Mouse (Mus musculus) kidney, adult 11 months (tissue): ENCODE results near the gene Ifi27.
"Not testable (repeated sequence)": the region's sequence is repeated elsewhere in the genome, so short reads cannot be mapped to it uniquely, and the experiment has no call there.

ENCODE experiments used
- DNase-seq: peaks from one replicate; pipeline ENCODE4 v3.0.0; 2022

The Ifi27 gene

DNA sequence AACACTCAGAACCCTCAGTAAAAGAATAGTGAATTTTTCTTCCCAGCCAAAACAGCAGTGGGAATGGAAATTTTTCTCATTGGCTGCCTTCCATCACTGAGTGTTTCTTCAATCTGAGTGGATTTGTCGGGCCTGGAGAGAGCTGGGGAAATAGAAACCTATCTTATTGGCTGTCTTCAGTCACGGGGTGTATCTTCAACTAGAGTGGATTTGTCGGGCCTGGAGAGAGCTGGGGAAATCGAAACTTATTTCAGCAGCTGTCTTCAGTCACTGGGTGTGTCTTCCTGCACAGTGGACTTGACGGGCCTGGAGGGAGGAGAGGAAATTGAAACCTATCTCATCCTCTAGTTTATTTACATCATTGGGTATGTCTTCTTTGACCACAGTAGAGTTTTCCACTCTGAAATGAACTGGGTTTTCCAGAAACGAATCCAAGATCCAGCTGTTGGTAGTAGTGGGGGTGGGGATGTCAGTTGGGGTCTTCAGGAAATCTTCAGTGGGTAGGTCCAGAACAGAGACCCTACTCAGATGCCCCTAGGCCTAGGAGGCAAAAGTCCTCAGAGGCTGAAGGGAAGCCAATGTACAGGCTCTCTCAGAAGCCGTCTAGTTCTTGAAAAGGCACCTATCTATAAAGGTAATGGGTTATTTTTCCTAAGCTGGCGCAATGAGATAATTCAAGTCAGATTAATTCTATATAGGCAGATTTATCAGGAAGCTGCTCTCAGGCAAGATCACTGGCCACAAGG lies at the start of gene Ifi27:
Gene Ifi27 (plus strand): TSS at position 226 of the 746 bp plus-strand sequence.
- DNase-seq = peak; percentile 88

DNA sequence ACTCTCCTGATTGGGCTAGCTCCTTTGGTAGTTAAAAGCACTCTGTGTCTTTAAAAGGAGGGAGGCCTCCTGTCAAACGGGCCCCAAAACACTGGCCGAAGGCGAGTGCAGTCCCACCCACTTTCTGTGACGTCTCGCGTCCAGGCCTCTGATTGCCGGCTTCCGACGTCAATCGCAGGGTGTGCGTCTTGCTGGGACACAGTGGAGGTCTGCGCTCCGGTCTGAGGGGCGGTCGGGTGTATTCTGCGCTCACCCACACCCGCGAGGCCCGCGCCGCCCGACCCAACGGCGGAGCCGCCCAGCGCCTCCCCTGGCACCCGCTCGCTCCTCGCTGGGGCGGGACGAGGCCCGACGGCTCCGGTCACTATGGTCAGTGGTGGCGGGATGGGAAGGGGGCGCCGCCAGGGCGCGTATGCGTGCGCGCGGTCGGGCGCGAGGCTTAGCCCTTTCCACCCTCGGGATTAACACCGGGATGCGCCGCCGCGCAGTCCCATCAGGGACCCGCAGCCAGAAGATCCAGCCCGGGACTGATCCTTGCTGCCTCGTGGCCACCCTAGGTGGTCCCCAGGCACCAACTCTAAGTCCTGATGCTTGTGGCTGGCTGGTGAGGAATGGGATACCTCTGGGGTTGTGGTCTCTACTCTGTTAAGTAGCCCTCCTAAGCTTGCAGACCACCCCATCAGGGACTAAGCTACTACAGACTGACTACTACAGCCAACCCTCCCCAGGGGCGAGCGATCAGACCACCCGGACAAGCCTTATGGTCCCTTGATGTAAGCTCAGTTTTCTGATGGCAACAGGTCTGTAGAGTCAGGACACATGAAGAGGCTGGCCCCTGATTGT lies 45.3 kb upstream of the Ifi27 start, which contains the start of gene Otub2:
Gene Otub2 (plus strand): TSS at position 178 of the 843 bp plus-strand sequence.
- DNase-seq = peak; percentile 97

DNA sequence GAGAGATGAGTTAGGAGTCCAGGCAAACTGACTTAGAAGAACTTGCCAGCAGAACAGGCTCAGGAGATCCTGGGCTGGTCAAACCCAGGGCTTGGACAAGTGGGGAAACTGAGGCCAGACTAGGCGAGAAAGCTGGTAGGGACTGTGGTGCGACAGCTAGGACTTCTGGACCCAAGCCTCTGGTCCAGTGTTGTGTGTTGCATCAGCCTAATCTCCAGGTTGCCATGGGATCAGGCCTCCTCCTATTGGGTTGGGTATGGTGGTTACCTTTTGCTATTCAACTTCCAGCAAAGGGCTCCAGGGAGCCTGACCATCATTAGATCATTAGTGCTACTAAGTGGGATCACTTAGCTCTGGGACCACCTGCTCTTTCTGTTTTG lies 44.7 kb upstream of the Ifi27 start:
- DNase-seq = no peak

DNA sequence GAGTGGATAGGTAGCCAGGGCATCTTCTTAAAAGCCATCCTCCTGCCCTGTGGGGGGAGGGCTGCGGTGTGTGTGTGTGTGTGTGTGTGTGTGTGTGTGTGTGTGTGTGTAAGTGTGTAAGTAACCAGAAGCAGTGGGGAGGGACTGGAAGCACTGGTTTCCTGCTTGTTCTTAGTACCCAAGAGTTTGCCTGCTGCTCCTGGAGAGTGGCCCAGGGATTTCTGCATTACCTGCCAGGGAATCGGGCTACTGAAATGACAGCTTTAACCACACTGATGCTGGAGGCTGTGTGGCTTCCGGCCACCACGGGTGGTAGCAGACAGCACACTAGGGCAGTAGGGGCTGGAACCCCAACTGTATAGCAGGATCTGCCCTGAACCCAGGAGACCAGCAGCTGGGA lies 44.0 kb upstream of the Ifi27 start:
- DNase-seq = no peak

DNA sequence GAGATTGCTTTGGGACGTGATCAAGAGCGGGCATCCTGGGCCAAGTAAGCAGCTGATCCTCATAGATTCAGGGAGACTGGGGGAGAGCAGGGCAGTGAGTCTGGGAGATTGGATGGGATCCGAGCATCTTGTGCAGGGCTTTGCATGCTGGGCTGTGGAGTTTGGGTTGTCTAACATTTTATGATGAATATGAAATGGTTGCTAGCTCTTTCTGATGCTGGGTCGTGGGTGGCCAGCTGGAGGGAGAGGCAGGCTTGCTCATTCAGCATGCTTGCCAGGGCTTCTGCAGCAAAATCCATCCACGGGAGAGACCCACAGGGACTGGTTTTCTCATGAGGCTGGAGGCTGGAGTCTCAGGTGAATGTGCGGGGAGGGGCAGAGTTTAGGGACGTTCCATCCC lies 42.9 kb upstream of the Ifi27 start:
- DNase-seq = no peak

DNA sequence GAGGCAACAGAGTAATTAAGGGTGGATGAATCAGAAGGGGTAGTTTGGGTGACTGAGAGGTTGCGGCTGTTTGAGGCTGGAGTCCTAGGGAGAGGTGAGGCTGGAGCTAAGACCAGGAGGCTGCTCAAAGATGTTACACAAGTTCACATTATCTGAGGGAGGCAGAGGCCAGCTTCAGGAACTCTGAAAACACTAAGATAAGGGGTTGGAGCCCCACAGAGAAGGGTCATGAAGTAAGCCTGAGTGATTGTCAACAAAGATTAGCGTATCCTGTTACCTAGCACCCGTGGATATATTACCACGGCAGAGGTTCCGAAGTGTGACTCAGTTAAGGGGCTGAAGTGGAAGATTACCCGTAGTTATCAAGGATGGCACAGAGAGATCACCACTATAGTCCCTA lies 40.5 kb upstream of the Ifi27 start:
- no peak for DNase-seq

DNA sequence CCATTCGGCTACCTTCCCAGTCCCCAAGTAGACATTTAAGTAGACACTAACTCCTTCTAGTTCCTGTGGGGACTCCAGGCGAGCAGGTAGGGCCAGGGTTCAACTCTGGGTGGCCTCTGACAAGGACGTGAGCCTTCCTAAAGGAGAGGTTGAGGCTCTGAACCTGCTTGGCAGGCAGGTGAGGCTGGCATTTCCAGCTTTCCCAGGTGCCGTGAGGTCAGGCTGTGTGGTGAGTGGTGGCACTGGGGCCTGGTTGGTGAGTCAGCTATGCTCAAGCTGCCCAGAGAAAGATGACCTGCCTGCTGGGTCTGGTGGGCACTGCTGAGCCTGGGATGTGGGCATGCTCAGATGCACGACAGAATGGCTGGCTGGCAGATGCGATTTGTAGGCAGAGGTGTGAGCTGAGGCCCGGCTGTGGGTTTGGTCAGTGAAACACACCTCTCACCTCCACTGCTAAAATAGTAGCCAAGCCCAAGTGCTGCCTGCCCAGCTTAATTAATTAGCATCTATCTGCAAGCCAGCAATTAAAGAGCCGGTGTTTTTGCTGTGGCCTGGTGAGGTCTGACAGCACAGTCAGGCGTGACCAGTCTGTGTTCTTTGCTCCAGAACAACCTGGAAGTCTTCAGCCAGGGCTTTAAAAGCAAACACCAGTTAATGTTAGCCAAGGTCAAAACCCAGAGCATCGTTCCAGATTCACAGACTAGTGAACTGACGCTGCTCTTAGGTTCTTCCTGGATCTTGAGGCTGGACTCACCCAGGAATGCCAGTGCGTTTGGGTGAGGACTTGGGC lies 38.3 kb upstream of the Ifi27 start:
- DNase-seq = peak; percentile 71

DNA sequence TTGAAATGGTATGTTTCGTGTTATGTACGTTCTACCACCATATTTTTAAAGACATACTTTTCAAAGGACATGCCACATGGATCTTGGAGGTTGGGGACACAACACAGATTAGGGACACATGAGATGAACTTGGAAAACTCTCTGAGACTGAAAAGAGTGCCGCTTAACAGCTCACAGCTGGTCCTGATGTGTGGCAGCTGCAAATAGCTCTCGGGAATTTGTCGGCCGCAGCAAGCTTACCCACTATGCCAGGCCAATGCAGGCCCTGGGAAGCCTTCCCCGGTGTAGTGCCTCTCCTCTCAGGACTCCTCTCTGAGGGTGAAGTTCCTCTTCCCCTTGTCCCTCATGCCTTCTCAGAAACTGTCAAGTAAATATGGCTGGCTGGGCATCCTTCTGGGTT lies 37.3 kb upstream of the Ifi27 start:
- no peak for DNase-seq

DNA sequence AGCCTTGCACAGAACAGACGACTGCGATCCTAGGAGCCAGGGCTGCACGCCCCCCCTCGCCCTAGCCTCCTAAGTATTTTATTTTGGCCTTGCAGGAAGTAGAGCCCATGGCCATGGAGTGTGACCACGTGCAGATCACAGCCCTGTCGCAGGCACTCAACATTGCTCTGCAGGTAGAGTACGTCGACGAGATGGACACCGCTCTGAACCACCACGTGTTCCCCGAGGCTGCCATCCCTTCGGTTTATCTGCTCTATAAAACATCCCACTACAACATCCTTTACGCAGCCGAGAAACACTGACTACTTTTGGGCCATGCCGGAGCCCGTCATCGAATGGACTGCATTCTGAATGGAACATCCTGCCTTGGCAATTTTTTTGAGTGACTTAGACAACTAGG lies 29.9 kb upstream of the Ifi27 start:
- no peak for DNase-seq

DNA sequence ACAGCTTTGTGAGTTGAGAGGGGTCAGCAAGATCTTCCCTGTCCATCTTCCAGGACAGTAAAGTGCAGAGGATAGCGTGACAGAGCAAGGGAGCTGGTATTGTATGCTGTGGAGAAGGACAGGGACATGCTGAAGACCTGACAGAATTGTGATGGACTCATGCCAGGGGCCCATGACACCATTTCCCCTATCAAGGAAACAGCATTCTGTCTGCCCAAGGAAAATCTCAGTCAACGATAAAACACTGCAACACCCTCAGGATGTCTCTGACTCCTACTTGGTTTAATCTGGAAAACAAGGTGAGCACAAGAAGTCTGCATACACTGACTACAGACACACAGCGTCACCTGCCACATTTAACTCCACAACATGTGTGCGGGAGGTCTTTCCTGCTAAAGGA lies 26.3 kb upstream of the Ifi27 start, which contains the start of gene 9330161L09Rik:
Gene 9330161L09Rik (minus strand): TSS at position 101 of the 400 bp plus-strand sequence.
- DNase-seq = no peak

DNA sequence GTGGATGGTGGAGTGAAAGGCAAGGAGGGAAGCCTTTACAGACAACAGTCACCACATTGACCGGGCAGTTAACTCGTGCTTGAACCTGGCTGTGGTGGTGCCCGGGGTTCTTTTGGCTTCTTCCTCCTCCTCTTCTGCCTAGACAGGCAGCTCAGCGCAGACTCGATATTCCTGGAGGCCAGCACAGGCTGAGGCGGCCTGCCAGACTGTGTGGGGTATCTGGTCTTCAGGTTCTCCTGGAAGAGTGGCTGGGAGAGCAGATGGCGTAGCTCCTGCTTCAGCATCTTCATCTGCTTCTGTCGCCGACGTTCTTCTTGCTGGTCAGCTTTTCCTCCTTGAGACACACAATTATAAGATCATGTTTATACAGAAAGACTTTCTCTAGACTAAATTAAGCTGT lies 25.9 kb upstream of the Ifi27 start:
- DNase-seq = no peak

DNA sequence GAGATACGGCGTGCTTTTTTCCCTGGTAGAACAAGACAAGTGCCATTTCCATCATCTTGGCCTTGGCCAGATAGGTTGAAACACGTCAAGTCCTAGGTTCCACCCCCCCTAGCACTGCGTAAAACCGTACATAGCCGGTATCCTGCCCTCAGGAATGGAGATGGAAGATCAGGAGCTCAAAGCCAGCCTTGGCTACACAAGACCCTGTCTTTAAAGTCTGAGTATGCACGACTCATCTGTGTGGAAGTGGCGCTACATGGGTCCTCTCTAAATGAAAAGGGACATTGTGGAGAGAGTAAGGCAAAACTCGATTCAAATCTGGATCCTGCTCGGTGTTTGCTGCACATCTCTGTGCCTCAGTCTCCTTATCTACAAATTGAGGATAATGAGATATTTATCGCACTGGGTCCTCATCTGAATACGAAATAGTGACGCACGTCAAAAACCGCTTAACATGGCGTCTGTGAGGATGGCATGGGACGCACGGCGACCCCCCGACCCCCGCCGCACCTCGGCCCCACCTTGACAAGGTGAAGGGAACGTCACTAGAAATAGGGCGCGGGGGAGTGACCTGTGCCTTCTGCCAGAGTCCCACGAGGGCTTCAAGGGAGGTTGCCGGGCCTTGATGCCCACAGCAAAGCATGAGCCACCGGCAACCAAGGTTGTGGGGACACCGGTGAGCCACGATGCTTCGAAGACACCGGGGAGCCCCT lies 8.8 kb upstream of the Ifi27 start:
- no peak for DNase-seq

DNA sequence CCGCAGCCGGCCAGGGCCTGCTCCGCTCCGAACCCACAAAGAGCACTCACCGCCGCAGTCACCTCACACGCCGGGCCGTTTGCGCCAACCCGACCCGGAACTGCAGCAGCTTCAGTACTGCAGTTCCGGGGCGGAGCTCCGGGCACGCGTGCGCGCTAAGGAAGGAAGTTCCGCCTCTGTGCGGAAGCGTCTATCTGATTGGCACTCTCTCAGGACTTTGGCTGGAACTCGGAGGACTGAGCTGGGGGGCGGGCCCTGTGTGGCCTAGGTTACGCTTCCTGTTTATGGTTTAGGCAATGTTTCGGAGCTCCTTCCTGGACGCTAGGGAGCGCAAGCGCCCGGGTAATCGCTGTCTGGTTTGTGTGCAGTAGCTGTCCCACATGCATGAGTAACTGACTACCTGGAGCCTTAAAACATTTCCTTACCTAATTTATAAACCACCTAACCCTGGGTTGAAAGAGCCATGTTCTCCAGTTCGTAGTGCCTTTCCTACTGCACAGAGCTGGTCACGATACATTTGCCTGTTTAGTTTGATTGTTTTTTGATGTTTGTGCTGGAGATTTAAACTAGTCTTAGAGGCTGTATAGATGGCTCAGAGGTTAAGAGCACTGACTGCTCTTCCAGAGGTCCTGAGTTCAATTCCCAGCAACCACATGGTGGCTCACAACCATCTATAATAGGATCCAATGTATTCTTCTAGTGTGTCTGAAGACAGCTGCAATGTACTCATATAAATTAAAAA lies 8.1 kb upstream of the Ifi27 start, which contains the start of gene Ddx24:
Gene Ddx24 (minus strand): TSS at position 102 of the 742 bp plus-strand sequence.
- DNase-seq = peak; percentile 99

DNA sequence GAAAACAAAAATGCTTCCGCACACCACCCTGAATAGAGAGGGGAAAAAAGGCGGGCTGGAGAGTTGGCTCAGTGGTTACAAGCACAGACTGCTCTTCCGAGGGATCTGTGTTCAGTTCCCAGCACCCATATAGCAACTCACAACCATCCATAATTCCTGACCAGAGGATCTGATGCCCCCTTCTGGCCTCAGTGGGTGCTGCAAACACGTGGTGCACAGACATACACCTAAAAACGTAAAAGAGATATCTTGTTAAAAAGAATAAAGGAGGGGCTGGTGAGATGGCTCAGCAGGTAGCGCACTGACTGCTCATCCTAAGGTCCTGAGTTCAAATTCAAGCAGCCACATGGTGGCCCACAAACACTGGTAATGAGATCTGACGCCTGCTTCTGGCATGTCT lies 7.3 kb upstream of the Ifi27 start:
- DNase-seq = no peak

DNA sequence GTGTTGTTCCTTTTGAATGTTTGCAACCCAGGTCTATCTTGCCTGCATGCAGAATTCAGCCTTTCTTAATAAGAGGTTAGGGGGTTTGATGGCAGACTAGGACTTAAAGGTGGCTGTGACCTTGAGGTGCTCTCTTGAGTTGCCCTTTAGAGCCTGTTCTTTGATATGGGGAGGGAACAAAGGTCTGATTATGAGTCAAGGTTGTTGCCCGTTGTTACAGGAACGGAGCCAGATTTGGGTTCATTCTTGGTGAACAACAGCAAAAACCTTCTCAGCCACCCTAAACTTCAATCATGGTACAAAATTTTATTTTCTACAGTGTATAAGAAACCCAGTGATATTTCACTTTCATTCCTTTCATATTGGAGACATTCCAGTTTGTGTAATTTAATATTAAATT lies 581 bp upstream of the Ifi27 start:
- no peak for DNase-seq

DNA sequence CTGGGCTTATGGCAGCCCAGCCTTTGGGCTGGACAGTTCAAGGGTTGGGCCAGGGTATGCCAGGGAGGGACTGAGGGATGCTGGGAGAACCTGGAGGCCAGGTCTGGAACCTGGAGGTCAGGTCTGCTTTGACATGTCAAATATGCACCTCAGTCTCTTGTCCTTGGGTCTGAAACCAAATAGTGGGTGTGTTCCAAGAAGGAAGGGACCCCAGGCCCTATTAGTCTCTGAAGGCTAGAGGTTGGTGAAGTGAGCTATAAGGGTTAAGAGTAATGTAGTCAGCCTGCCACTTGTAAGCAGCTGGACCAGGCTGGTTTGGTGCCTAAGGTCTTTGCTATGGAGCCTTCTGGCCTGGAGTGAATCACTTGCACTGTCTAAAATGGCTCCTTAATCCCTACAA lies 850 bp downstream of the Ifi27 start:
- DNase-seq = no peak

DNA sequence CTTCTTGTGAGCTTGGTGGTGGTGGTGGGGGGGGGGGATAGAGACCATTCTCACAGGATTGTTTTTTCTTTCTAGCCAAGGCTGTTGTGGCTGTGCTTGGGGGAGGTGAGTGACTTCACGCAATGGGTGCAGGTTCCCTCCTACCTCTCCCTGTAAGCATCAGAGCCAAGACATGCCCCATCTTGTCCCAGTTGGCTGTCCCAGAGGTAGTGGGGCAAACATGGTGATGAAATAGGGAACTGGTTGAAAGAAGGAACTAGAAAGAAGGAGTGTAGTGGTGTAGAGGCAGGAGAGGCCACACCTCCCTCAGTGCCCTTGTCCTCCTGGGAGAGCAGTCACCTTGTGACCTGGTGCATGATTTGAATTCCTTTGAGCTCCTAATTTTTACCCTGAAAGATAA lies 3.6 kb downstream of the Ifi27 start:
- no peak for DNase-seq

DNA sequence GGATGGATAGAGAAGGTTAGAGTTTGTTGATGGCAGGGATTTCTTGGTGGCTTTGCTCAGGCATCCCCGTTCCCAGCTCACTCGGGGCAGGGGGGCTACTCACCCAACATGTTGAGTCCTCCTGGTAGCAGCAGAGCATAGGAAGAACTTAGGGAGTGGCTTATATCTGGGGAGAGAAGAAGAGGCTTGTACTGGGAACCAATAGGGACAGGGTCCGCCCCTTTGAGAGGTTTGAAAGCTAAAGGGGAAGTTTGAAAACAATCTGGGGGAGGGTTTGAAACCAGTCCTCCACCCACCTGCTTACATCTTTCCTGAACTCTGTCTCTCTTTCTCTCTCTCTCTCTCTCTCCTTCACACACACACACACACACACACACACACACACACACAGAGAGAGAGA lies 9.5 kb downstream of the Ifi27 start, which contains the start of gene Ifi27l2a:
Gene Ifi27l2a (minus strand): TSS at position 157 of the 400 bp plus-strand sequence.
- no peak for DNase-seq

DNA sequence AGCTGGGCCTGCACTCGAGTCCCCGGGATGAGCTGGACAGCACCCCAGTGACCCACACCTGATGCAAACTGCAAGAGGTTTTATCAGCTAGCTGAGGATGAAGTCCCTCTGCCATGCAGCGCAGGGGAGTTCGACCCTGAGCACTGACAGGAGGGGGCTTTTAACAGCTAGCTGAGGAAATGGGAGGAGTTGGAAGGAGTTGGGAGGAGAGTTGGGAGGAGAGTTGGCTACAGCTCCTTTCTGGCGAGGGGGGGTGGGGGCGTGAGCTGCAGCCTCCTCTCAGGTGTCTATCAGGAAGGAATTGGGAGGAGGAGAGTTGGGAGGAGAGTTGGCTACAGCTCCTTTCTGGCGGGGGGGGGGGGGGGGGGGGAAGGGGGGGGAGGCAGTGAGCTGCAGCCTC lies 10.2 kb downstream of the Ifi27 start:
- not testable (repeated sequence) for DNase-seq

DNA sequence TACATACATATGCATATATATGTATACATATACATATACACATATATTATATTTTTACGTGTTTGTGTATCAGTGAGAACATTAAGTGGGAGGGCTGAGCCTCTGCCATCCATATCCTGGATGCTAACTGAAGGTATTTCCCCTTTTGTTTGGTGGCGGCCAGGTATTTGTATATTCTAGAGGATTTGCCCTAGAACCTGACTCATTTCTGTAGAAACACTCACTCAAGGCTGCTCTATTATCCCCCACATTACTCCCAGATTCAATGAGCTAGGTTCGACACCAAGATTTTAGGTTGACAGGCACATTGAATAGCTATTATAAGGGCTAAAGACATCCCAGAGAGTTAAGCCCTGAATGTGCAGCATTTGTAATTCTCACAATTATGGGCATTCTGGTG lies 11.0 kb downstream of the Ifi27 start:
- DNase-seq = no peak

DNA sequence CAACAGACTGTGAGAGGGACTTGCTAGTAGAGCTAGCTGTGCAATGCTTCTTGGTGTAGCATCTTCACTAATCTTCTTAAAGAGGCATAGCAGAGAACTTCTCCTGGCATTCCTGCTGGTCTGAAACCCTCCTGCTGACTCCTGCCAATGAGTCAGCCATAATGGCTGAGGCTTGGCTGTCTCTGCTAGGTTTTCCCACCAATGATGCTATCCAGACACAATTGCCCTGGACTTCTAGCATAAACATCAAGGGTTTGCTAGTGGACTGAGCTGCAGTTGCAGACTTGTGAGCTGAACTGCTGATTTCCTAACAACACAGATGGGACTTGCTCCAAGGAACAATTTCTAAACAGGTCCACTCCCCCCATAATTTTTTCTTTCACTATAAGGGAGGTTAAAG lies 19.4 kb downstream of the Ifi27 start:
- DNase-seq = no peak

DNA sequence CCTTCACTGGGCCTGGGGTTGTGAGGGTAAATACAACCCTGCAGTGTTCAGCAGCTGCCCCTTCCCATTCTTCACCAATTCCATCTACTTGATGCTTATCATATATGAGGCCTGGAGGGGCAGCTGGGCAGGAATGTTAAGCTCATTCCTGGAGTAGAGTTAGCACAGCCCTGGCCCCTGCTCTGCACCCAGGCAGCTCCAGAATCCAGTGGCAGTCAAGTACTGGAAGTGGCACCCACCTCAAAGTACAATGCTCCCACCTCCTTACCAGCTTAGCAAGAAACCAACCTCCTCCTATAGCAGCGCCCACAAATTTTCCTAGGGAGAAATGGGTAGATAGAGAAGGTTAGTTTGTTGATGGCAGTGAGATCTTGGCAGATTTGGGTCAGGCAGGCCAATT lies 22.7 kb downstream of the Ifi27 start:
- not testable (repeated sequence) for DNase-seq
